Mouse (Mus musculus) cerebellum, adult 18-20 months (tissue): ENCODE results near the gene Zfp825.
"Not testable (repeated sequence)": the region's sequence is repeated elsewhere in the genome, so short reads cannot be mapped to it uniquely, and the experiment has no call there.

ENCODE experiments used
- DNase-seq, 2 experiments: peaks; one replicate each; pipeline ENCODE4 v3.0.0; 2021

Zfp825 gene

GRCm38 (mm10) chr13:74493911-74494679 lies at the start of gene Zfp825:
TSS of gene Zfp825 (minus strand) at chr13:74493992.
- DNase-seq, result peak; percentile 62 to 69

- not testable (repeated sequence) for DNase-seq
Measured at GRCm38 (mm10) chr13:74535418-74535817, 41.6 kb upstream of the Zfp825 start.

GRCm38 (mm10) chr13:74534864-74535263 lies 41.1 kb upstream of the Zfp825 start:
- DNase-seq, result peak; percentile 48 to 52

GRCm38 (mm10) chr13:74534096-74534495 lies 40.3 kb upstream of the Zfp825 start:
- no peak for DNase-seq

GRCm38 (mm10) chr13:74531251-74531650 lies 37.5 kb upstream of the Zfp825 start:
- not testable (repeated sequence) for DNase-seq

GRCm38 (mm10) chr13:74529372-74529715 lies 35.6 kb upstream of the Zfp825 start:
- DNase-seq, result not testable (repeated sequence)

- DNase-seq, result not testable (repeated sequence)
Measured at GRCm38 (mm10) chr13:74528519-74529371, 35.0 kb upstream of the Zfp825 start.

GRCm38 (mm10) chr13:74522481-74523237 lies 28.9 kb upstream of the Zfp825 start:
- DNase-seq, result peak; percentile 40 to 59

- DNase-seq, result not testable (repeated sequence)
Measured at GRCm38 (mm10) chr13:74522141-74522480, 28.3 kb upstream of the Zfp825 start.

GRCm38 (mm10) chr13:74507981-74508380 lies 14.2 kb upstream of the Zfp825 start:
- DNase-seq, result not testable (repeated sequence)

- DNase-seq, result not testable (repeated sequence)
Measured at GRCm38 (mm10) chr13:74502851-74503250, 9.1 kb upstream of the Zfp825 start.

GRCm38 (mm10) chr13:74499696-74500095 lies 5.9 kb upstream of the Zfp825 start:
- DNase-seq, result not testable (repeated sequence)

- DNase-seq, result not testable (repeated sequence)
Measured at GRCm38 (mm10) chr13:74484326-74484725, 9.5 kb downstream of the Zfp825 start.

GRCm38 (mm10) chr13:74471468-74471867 lies 22.3 kb downstream of the Zfp825 start:
- DNase-seq, result not testable (repeated sequence)

GRCm38 (mm10) chr13:74462699-74463385 lies 30.9 kb downstream of the Zfp825 start:
- DNase-seq, result peak; percentile 75 to 80

- peak in 1 of 2 experiments; percentile 4 for DNase-seq
Measured at GRCm38 (mm10) chr13:74462318-74462698, 31.5 kb downstream of the Zfp825 start.

GRCm38 (mm10) chr13:74439895-74440294 lies 53.9 kb downstream of the Zfp825 start:
- DNase-seq, result no peak
